Mouse (Mus musculus): ENCODE data around the gene Slc19a1.

DNA sequence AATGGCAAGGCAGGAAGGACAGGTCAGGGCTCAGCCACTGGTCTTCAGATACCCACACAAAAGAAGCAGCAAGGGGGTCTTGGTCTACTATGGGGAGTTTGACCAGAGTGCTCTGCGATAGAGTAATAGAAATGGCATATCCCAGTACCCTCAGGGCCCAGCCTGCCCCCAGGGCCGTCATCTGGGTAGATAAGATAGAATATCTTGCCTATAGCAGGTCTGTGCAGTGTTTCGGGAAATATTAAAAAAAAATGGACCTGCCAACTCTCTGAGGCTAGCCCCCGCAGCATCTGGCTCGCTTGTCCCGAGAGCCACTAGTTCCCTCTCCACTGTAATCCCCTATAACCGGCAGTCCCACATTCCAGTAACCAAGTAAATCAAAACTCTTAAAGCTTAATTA lies 36.4 kb downstream of the Slc19a1 start:
- TF ChIP-seq EP300 (IDR thresholded peaks at IDR 0.05; ENCODE audit: low read depth) = no peak
- no peak for TF ChIP-seq CTCF (IDR thresholded peaks at IDR 0.05; ENCODE audit: low read depth)
